ENCODE assay signal across 9 mouse cellular contexts in genomic region chr11:120307132-120307413, GRCm38 (mm10). TPM values are rescaled to one million over a fixed set of nuclear protein-coding genes. Genes with fewer than 3 reads are reported as not detected.
A peak's percentile ranks its signal among the peaks of the same experiment; 100 is the strongest.
DNase-seq lines count a peak whose midpoint lies in the region; ATAC-seq and TF ChIP-seq lines count a peak whose summit lies in the region.
"Had no signal": no experiment of that assay in that cellular context is flagged by ENCODE, and none has a peak within 500 bp of the region (broad histone marks: within the 10 kb centered on the region; RNA-seq: fewer than 3 reads in every experiment).

No protein-coding gene starts in this region.

- ATAC-seq in liver, embryonic 12.5 days: no peak
- no peak for ATAC-seq in forebrain, embryonic 13.5 days
- no peak for ATAC-seq in liver, postnatal 0 days

- TF ChIP-seq EP300 in liver, postnatal 0 days (IDR thresholded peaks at IDR 0.05; ENCODE audit: low read depth): no peak

- DNase-seq in cerebellum, postnatal 25 days: peak; percentile 25 to 43
- DNase-seq in cerebellum, adult 8-10 months: no peak
- peak; percentile 5 for DNase-seq in liver
- peak; percentile 14 for DNase-seq in liver, postnatal 0 days
- DNase-seq in layer of hippocampus, postnatal 10 days (ENCODE audit: low spot score in 2 of 2): no peak
- DNase-seq in lung, adult 2 months: no peak

- peaks cover 28% of the 10 kb centered on the region for H3K27me3 ChIP-seq in liver, embryonic 12.5 days (replicated peaks)
- H3K27me3 ChIP-seq in forebrain, embryonic 13.5 days: peaks cover 26% of the 10 kb centered on the region
- H3K27me3 ChIP-seq in liver, postnatal 0 days (ENCODE audit: insufficient read depth, low read length): peaks cover 12% of the 10 kb centered on the region

- TF ChIP-seq CTCF in liver, postnatal 0 days (IDR thresholded peaks at IDR 0.05; ENCODE audit: low read depth): no peak
- no peak for TF ChIP-seq CTCF in lung, adult 2 months (IDR thresholded peaks at IDR 0.05; ENCODE audit: insufficient read depth, low read length)

- no peak overlapping the region for H3K4me2 ChIP-seq in liver, embryonic 12.5 days
- no peak overlapping the region for H3K4me2 ChIP-seq in forebrain, embryonic 13.5 days
- no peak overlapping the region for H3K4me2 ChIP-seq in liver, postnatal 0 days (ENCODE audit: low read depth, low read length)

- 9% methylated on average over 5 of the region's 5 CpGs for WGBS in liver, embryonic 12.5 days (ENCODE audit: insufficient replicate concordance)
- WGBS in forebrain, embryonic 13.5 days: 20% methylated on average over 5 of the region's 5 CpGs
- 22% methylated on average over 5 of the region's 5 CpGs for WGBS in liver, postnatal 0 days (ENCODE audit: insufficient replicate concordance)
- WGBS in lung, adult 2 months: 35% methylated on average over 5 of the region's 5 CpGs

- H3K4me1 ChIP-seq in liver, embryonic 12.5 days: peaks cover 81% of the 10 kb centered on the region
- H3K4me1 ChIP-seq in forebrain, embryonic 13.5 days: peaks cover 57% of the 10 kb centered on the region
- H3K4me1 ChIP-seq in liver, postnatal 0 days (ENCODE audit: insufficient read depth): peaks cover 44% of the 10 kb centered on the region
- peaks cover 10% of the 10 kb centered on the region for H3K4me1 ChIP-seq in lung, adult 2 months (ENCODE audit: control insufficient read depth, insufficient read depth, low read length)

- no peak for TF ChIP-seq POLR2A in lung, adult 2 months (IDR thresholded peaks at IDR 0.05; ENCODE audit: borderline replicate concordance, extremely low read depth, low read depth, low read length)

- no peak overlapping the region for H3K27ac ChIP-seq in liver, embryonic 12.5 days
- peak overlapping the region; percentile 10; the same call in 1 of the 2 replicates for H3K27ac ChIP-seq in forebrain, embryonic 13.5 days
- no peak overlapping the region for H3K27ac ChIP-seq in liver, postnatal 0 days (ENCODE audit: low read depth)

- no peaks in the 10 kb centered on the region for H3K9me3 ChIP-seq in liver, embryonic 12.5 days (replicated peaks)
- H3K9me3 ChIP-seq in forebrain, embryonic 13.5 days (replicated peaks): no peaks in the 10 kb centered on the region
- H3K9me3 ChIP-seq in liver, postnatal 0 days (ENCODE audit: low read length): no peaks in the 10 kb centered on the region

- no peak overlapping the region for H3K9ac ChIP-seq in liver, embryonic 12.5 days
- 0 out of 2 replicates have a peak overlapping the region, but pooled peaks have one; percentile 8 for H3K9ac ChIP-seq in forebrain, embryonic 13.5 days
- no peak overlapping the region for H3K9ac ChIP-seq in liver, postnatal 0 days (replicated peaks)

- no peaks in the 10 kb centered on the region for H3K36me3 ChIP-seq in liver, embryonic 12.5 days
- no peaks in the 10 kb centered on the region for H3K36me3 ChIP-seq in forebrain, embryonic 13.5 days (ENCODE audit: poor library complexity, severe bottlenecking)
- H3K36me3 ChIP-seq in liver, postnatal 0 days (replicated peaks; ENCODE audit: insufficient read depth, low read length): no peaks in the 10 kb centered on the region

- H3K4me3 ChIP-seq in liver, embryonic 12.5 days: no peak overlapping the region
- no peak overlapping the region for H3K4me3 ChIP-seq in forebrain, embryonic 13.5 days
- no peak overlapping the region for H3K4me3 ChIP-seq in liver, postnatal 0 days (ENCODE audit: low read depth, low read length)
- no peak overlapping the region for H3K4me3 ChIP-seq in lung, adult 2 months (replicated peaks; ENCODE audit: extremely low read depth, low read depth, low read length)

RNA-seq across cellular contexts. Expression of gene Actg1, which starts 41.3 kb away (rescaled TPM):
- polyA plus RNA-seq in liver, embryonic 12.5 days (2016; fragmentation: Nextera tagmentation; extraction: Ambion mirVana): 952 and 1,008 TPM in 2 replicates
- 3,229 and 3,555 TPM in 2 replicates for polyA plus RNA-seq in forebrain, embryonic 13.5 days (2015; fragmentation: Nextera tagmentation; extraction: Ambion mirVana)
- 463 and 498 TPM in 2 replicates for polyA plus RNA-seq in liver, postnatal 0 days (2015; fragmentation: Nextera tagmentation; extraction: Ambion mirVana)
- total RNA-seq in layer of hippocampus, postnatal 10 days (2021): 1,000 to 10,000 TPM; 2,523 to 2,576 TPM
- 941 and 1,175 TPM in 2 replicates for polyA plus RNA-seq in lung, adult 2 months (2012; rRNA removed)

RNA-seq across cellular contexts. Expression of gene Fscn2, which starts 54.3 kb away (rescaled TPM):
- 0.16 and 0.18 TPM in 2 replicates for polyA plus RNA-seq in liver, embryonic 12.5 days (2016; fragmentation: Nextera tagmentation; extraction: Ambion mirVana)
- polyA plus RNA-seq in forebrain, embryonic 13.5 days (2015; fragmentation: Nextera tagmentation; extraction: Ambion mirVana): 1.3 and 1.7 TPM in 2 replicates
- polyA plus RNA-seq in liver, postnatal 0 days (2015; fragmentation: Nextera tagmentation; extraction: Ambion mirVana): not detected in 2 replicates
- not detected for total RNA-seq in layer of hippocampus, postnatal 10 days (2021)
- 0.06 and 0.60 TPM in 2 replicates for polyA plus RNA-seq in lung, adult 2 months (2012; rRNA removed)
- polyA plus RNA-seq: spleen, adult 2 months had no signal

Comparison
In these comparisons a context has a peak if more than half of its experiments do, and no peak if none do; other contexts are left out.
1. DNase-seq: peak in cerebellum, postnatal 25 days (2 of 2), liver (single experiment) and liver, postnatal 0 days (single experiment); none in cerebellum, adult 8-10 months (single experiment), layer of hippocampus, postnatal 10 days (0 of 2) and lung, adult 2 months (single experiment).